Mouse (Mus musculus): ENCODE measurements around the gene Obscn. TPM values are rescaled to one million over a fixed set of nuclear protein-coding genes. Genes with fewer than 3 reads are reported as not detected.

Gene Obscn
- total and polyA plus RNA-seq, 3 experiments, result 0.09 to 0.13 (median 0.13) TPM

GRCm38 (mm10) chr11:58997541-58997940 is 138.7 kb downstream of the Obscn start:
- in situ Hi-C loops (cut with MboI; ENCODE audit: low pct_ligation_motif_present, low pct_unique_long_range_greater_than_20kb, low sequenced_read_pairs), result no loop called here
- Histone ChIP-seq H3K27me3 (replicated peaks) (peaks cover 58% of the 10 kb centered on the region), H3K4me2 (ENCODE audit: insufficient read depth, low read depth, poor library complexity, severe bottlenecking) (no peak overlapping the region)

GRCm38 (mm10) chr11:58995807-58996370 is 140.3 kb downstream of the Obscn start:
- dilution Hi-C loops (cut with MboI; ENCODE audit: extremely low pct_ligation_motif_present, extremely low pct_unique_long_range_greater_than_20kb, low sequenced_read_pairs) (no loop called here), in situ Hi-C loops (cut with MboI; ENCODE audit: low pct_ligation_motif_present, low pct_unique_long_range_greater_than_20kb, low sequenced_read_pairs) (no loop called here)
- no peaks in the 10 kb centered on the region for H3K79me2 ChIP-seq (replicated peaks; ENCODE audit: control insufficient read depth, extremely low read depth, insufficient read depth, poor library complexity, severe bottlenecking)
- TF ChIP-seq CTCF (conservative IDR thresholded peaks at IDR 0.05 in 1 of 2, IDR thresholded peaks at IDR 0.05 in 1 of 2; ENCODE audit: low read depth in 2 of 2, low read length in 2 of 2), result peak in 1 of 2 experiments; percentile 12; a peak in 1 of 4 replicates
- TF ChIP-seq ZNF384 (IDR thresholded peaks at IDR 0.05; ENCODE audit: low read depth, low read length), result no peak
- DNase-seq (ENCODE audit: extremely low read depth), result no peak
- H3K27ac ChIP-seq (ENCODE audit: insufficient read depth, low read depth), result no peak overlapping the region
- no peak overlapping the region for H3K4me3 ChIP-seq (replicated peaks in 1 of 3; ENCODE audit: low read depth in 2 of 3, low read length in 2 of 3, poor library complexity in 1 of 3)
- H3K9me3 ChIP-seq (replicated peaks; ENCODE audit: low read length), result no peaks in the 10 kb centered on the region
- peaks cover 5 to 13% of the 10 kb centered on the region in 2 experiments for H3K36me3 ChIP-seq (replicated peaks in 1 of 2; ENCODE audit: control insufficient read depth in 1 of 2, insufficient read depth in 1 of 2, low read length in 1 of 2)
- peaks cover 3 to 16% of the 10 kb centered on the region in 2 experiments for H3K4me1 ChIP-seq (ENCODE audit: control insufficient read depth in 1 of 2, insufficient read depth in 2 of 2)
- no peak overlapping the region for H3K9ac ChIP-seq (ENCODE audit: insufficient read depth, low read depth)
- H3K27me3 ChIP-seq (replicated peaks), result peaks cover 42% of the 10 kb centered on the region
- no peak overlapping the region for H3K4me2 ChIP-seq (ENCODE audit: insufficient read depth, low read depth, poor library complexity, severe bottlenecking)

More at GRCm38 (mm10) chr11:58997541-58997940, 138.7 kb downstream of the Obscn start:
- dilution Hi-C loops (cut with MboI; ENCODE audit: extremely low pct_ligation_motif_present, extremely low pct_unique_long_range_greater_than_20kb, low sequenced_read_pairs), result no loop called here
- Histone ChIP-seq H3K36me3 (replicated peaks in 1 of 2; ENCODE audit: control insufficient read depth in 1 of 2, insufficient read depth in 1 of 2, low read length in 1 of 2) (no peaks in the 10 kb centered on the region), H3K4me1 (ENCODE audit: control insufficient read depth in 1 of 2, insufficient read depth in 2 of 2) (peaks cover 3 to 15% of the 10 kb centered on the region in 2 experiments), H3K9me3 (replicated peaks; ENCODE audit: low read length) (no peaks in the 10 kb centered on the region), H3K4me3 (replicated peaks in 1 of 3; ENCODE audit: low read depth in 2 of 3, low read length in 2 of 3, poor library complexity in 1 of 3) (no peak overlapping the region), H3K79me2 (replicated peaks; ENCODE audit: control insufficient read depth, extremely low read depth, insufficient read depth, poor library complexity, severe bottlenecking) (no peaks in the 10 kb centered on the region), H3K9ac (ENCODE audit: insufficient read depth, low read depth) (no peak overlapping the region), H3K27ac (ENCODE audit: insufficient read depth, low read depth) (no peak overlapping the region)
- no peak for DNase-seq (ENCODE audit: extremely low read depth)
- TF ChIP-seq CHD1 (IDR thresholded peaks at IDR 0.05; ENCODE audit: low read depth, low read length) (no peak), ZKSCAN1 (IDR thresholded peaks at IDR 0.05; ENCODE audit: borderline replicate concordance, low read depth, low read length) (no peak), E2F4 (IDR thresholded peaks at IDR 0.05; ENCODE audit: insufficient replicate concordance, low read depth, low read length) (no peak), BHLHE40 (IDR thresholded peaks at IDR 0.05; ENCODE audit: low read depth, low read length) (no peak), SIN3A (IDR thresholded peaks at IDR 0.05; ENCODE audit: low read length) (no peak)

- in situ Hi-C loops (cut with MboI; ENCODE audit: low pct_ligation_motif_present, low pct_unique_long_range_greater_than_20kb, low sequenced_read_pairs), result no loop called here
- TF ChIP-seq MAX (IDR thresholded peaks at IDR 0.05; ENCODE audit: low read length) (no peak), PAX5 (IDR thresholded peaks at IDR 0.05; ENCODE audit: low read length) (no peak), ETS1 (conservative IDR thresholded peaks at IDR 0.05; ENCODE audit: low read depth, low read length) (no peak), TCF12 (IDR thresholded peaks at IDR 0.05; ENCODE audit: low read depth, low read length) (no peak)
- H3K79me2 ChIP-seq (replicated peaks; ENCODE audit: control insufficient read depth, extremely low read depth, insufficient read depth, poor library complexity, severe bottlenecking), result no peaks in the 10 kb centered on the region
- no peak overlapping the region for H3K9ac ChIP-seq (ENCODE audit: insufficient read depth, low read depth)
- peaks cover 3 to 16% of the 10 kb centered on the region in 2 experiments for H3K4me1 ChIP-seq (ENCODE audit: control insufficient read depth in 1 of 2, insufficient read depth in 2 of 2)
- peaks cover 12 to 19% of the 10 kb centered on the region in 2 experiments for H3K36me3 ChIP-seq (replicated peaks in 1 of 2; ENCODE audit: control insufficient read depth in 1 of 2, insufficient read depth in 1 of 2, low read length in 1 of 2)
- no peak overlapping the region for H3K4me3 ChIP-seq (replicated peaks in 1 of 3; ENCODE audit: low read depth in 2 of 3, low read length in 2 of 3, poor library complexity in 1 of 3)
- H3K27me3 ChIP-seq (replicated peaks), result peaks cover 35% of the 10 kb centered on the region
- dilution Hi-C loops (cut with MboI; ENCODE audit: extremely low pct_ligation_motif_present, extremely low pct_unique_long_range_greater_than_20kb, low sequenced_read_pairs), result no loop called here
- no peak for DNase-seq (ENCODE audit: extremely low read depth)
- H3K9me3 ChIP-seq (replicated peaks; ENCODE audit: low read length), result no peaks in the 10 kb centered on the region
- no peak overlapping the region for H3K27ac ChIP-seq (ENCODE audit: insufficient read depth, low read depth)
- H3K4me2 ChIP-seq (ENCODE audit: insufficient read depth, low read depth, poor library complexity, severe bottlenecking), result no peak overlapping the region
Observed at GRCm38 (mm10) chr11:58995061-58995806, 141.0 kb downstream of the Obscn start.
